Mouse (Mus musculus) lung, postnatal 0 days (tissue): ENCODE data around the gene Camta2.

Experiments used
- CTCF ChIP-seq: IDR thresholded peaks from 2 replicates; pipeline ENCODE4 v1.5.1; 2016; ENCODE audit warnings: antibody characterized with exemption, mild to moderate bottlenecking
- EP300 ChIP-seq: IDR thresholded peaks from 2 replicates; pipeline ENCODE4 v1.6.1; 2016; ENCODE audit warnings: antibody characterized with exemption, mild to moderate bottlenecking, control low read depth

- TF ChIP-seq CTCF (no peak), EP300 (no peak)
Observed at GRCm38 (mm10) chr11:70647716-70648420, 40.0 kb downstream of the Camta2 start.
